ENCODE assay signal across 16 mouse cellular contexts in genomic region chr9:25265795-25266194, GRCm38 (mm10).
"Had no signal": no experiment of that assay in that cellular context is flagged by ENCODE, and none has a peak within 500 bp of the region (broad histone marks: within the 10 kb centered on the region; RNA-seq: fewer than 3 reads in every experiment).

No protein-coding gene starts in this region.

- DNase-seq: lung, embryonic 14.5 days; midbrain, embryonic 14.5 days; retina, postnatal 1 day; right cerebral cortex, adult 18-20 months; right cerebral cortex, postnatal 25 days; right cerebral cortex, postnatal 4 days; spleen, adult 18-20 months; thymus, adult 18-20 months; thymus, postnatal 25 days; thymus, postnatal 4 days had no signal

- H3K4me1 ChIP-seq: midbrain, embryonic 10.5 days; midbrain, embryonic 12.5 days; neural tube, embryonic 13.5 days; neural tube, embryonic 15.5 days had no signal

- H3K4me3 ChIP-seq: liver, embryonic 12.5 days; midbrain, embryonic 10.5 days; midbrain, embryonic 12.5 days; myocyte; neural tube, embryonic 13.5 days; neural tube, embryonic 15.5 days had no signal
